Mouse (Mus musculus): ENCODE data around the gene Dnal4.

Dnal4 gene

GRCm38 (mm10) chr15:79798591-79798990, 20.9 kb upstream of the Dnal4 start:
- no peak for DNase-seq

DNA sequence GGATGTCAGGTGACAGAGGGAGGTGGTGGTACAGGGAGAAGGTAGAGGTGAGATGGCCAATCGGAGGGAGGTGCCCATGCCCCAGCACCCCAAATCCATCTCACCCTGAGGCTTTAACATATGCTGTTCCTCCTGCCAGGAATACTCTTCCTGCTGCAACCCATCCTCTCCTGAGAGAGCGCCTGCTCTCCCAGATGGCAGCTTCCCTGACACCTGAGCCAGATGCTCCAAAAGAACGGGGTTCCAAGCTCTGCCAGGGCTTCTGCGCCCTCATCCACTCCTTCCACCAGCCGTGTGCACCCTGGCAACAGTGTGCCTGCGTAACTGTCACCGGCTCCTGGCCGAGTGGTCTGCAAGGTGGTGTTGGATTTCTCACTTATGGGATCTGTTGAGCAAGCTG, 20.0 kb upstream of the Dnal4 start:
- DNase-seq = no peak

- DNase-seq = no peak
Measured at GRCm38 (mm10) chr15:79797096-79797495, 19.4 kb upstream of the Dnal4 start.

- no peak for DNase-seq
Measured at GRCm38 (mm10) chr15:79796256-79796655, 18.6 kb upstream of the Dnal4 start.

- no peak for DNase-seq
Measured at GRCm38 (mm10) chr15:79794173-79794572, 16.5 kb upstream of the Dnal4 start.

GRCm38 (mm10) chr15:79793076-79793475, 15.4 kb upstream of the Dnal4 start:
- DNase-seq = no peak

DNA sequence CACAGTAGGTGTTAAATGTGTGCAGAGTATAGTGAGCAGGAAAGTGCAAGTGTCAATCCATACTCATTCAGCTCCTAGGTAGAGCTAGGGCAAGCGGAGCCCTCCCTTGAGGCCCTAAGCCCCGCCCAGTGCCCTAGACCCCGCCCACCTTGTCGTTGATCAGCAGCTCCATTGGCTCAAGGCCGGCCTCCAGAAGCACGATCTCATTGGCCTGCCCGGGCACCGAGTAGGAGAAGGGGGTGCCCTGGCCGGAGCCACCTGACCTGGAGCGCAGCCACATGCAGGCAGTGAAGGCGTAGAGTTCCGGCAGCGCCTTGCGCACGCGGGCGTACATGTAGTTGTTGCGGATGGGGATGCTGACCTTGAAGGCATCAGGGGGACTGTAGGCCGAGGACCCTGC, 14.8 kb upstream of the Dnal4 start:
- peak in 1 of 2 experiments; percentile 43 for DNase-seq

DNA sequence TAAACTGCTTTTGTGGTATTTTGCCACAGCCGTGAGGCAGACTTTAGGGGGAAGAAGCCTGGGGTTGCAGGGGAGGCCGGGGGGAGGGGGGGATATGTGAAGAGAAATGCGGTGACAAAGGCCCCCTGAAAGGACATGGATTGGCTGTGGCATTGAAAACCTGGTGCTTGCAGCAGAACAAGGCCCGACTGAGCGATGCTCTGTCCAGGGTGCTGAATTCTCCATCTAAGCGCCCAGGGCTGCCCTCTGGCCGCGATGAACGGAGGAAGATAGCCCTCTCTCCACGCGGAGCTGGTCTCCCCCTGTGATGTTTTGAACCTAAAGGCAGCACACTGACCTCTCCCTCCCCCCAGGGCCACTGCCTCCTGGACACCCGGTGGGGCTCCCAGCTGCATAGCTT, 13.9 kb upstream of the Dnal4 start:
- peak; percentile 72 to 76 for DNase-seq

DNA sequence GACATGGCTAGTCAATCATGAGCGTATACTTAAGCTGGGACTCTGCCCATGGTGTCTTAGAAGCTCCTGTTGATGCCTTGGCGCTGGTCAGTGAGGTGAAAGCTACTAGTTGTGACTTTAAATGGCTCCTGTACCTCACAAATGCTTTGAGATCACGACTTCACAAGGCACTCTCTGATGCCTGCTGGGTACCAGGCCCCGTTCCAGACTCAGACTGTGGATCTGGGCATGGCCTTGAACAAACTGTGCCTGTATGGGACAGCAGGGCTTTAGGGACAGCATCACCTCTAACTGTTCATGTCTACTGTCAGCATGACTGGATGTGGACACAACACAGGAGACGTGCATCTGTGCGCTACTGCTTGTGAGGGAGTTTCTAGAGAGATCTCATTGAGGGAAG, 13.3 kb upstream of the Dnal4 start:
- DNase-seq = no peak

GRCm38 (mm10) chr15:79790111-79790510, 12.5 kb upstream of the Dnal4 start:
- no peak for DNase-seq

DNA sequence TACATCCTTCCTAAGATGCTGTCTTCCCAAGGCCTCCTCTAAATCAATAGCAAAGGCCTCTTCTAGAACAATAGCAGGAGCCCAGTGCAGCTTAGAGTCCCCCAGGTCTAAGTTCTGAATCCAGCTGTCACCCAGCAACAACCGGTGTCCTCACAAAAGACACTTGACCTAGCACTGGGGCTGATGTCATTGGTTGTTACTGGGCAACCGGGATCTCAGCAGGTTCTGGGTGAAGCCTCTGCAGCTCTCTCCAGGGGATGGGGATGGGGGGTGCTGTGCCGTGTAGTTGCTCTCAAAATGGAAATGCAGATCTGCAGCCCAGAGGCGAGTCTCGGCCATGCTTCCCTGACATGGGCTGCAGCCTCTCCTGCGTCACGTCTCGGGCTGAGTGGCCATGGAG, 10.2 kb upstream of the Dnal4 start:
- DNase-seq = no peak

DNA sequence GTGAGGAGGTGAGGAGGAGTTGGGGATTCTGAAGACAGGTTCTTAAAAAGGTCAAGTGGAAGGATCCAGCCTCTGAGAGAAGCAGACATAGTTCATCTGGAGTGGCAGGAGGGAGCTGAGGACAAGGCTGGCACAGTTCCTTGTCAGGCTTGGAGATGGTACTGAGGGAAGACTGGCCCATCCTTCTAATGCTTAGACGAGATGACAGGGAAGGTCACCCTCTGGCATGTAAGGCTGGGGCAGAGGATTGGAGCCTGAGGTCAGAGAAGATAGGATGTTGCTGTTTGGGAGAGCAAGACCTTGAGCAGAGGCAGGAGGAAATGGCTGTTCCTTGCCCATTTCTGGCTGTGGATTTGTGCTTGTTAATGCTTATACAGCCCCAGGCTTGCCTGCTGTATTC, 7.4 kb upstream of the Dnal4 start:
- DNase-seq = no peak

- no peak for DNase-seq
Measured at GRCm38 (mm10) chr15:79775662-79776061, 2.0 kb downstream of the Dnal4 start.

- peak; percentile 98 for DNase-seq
Measured at GRCm38 (mm10) chr15:79774117-79775027, 3.3 kb downstream of the Dnal4 start.

- DNase-seq = no peak
Measured at GRCm38 (mm10) chr15:79770629-79771240, 6.9 kb downstream of the Dnal4 start.

- no peak for DNase-seq
Measured at GRCm38 (mm10) chr15:79768302-79768701, 9.3 kb downstream of the Dnal4 start.

DNA sequence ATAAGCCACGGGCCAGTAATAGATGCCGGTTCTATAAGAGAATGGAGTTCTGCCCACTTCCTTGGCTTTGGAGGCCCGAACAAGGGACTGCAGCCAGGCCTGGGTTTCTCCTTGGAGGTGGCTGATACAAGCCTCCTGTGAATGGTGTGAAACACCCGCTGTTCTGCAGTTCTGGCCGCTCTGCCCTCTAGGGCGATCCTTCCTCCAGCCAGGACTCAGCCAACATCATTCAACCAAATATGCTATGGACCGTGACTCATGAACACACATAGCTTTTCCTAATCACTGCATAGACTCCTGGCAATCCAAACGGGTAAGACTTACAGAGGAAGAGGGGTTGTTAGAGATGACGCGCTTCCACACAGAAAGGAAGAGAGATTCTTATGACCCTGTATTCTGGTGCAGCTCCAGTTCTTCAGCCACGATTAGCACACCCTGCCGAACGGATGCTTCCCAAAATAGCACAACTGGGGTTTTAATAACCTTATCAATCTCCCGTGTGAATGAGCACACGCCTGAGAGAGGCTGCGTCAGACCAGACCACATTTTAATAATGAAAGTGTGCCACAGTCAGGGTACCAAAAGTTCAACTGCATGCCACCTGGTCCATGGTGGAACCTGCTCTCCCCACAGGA, 10.2 kb downstream of the Dnal4 start:
- no peak for DNase-seq

DNA sequence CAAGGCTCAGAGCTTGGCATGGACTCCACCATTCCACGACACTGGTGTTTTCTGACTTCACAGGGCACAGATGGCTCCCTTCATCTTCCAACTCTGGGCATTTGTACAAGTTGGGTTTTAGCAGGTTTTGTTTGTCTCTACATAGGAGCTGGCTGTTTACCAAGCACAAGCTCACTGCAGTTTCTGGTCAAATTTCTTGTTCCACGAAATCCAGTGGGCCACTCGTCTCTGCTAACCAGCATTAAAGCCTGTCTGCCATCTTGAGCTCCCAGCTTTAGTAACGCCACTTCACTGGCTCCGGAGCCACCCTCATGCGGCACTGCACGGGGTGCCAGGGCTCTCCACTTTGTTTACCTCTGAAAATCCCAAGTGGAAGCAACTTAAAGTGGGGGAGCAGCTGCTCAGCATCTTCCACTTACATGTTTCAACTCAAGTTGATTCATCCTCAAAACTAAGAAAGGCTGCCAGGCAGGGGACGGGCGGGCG, 11.0 kb downstream of the Dnal4 start:
- no peak for DNase-seq

DNA sequence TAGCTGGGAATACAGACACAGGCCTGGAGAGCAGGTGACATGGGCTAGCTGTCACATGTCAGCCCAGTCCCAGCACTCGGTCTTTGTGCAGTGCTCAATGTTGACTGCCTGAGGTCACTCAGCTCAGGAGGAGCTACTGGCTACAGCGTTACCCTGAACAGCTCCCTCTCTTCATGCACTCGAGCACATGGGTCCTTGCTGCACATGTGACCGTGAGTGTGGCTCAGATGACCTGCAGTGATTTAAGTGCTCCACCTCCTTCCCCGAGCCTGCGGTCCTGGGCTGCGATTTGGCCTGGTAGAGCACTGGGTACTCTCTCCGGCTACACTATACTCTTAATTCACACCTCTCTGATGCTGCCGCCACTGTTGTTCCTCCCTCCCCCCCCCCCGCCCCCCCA, 11.5 kb downstream of the Dnal4 start:
- no peak for DNase-seq

DNA sequence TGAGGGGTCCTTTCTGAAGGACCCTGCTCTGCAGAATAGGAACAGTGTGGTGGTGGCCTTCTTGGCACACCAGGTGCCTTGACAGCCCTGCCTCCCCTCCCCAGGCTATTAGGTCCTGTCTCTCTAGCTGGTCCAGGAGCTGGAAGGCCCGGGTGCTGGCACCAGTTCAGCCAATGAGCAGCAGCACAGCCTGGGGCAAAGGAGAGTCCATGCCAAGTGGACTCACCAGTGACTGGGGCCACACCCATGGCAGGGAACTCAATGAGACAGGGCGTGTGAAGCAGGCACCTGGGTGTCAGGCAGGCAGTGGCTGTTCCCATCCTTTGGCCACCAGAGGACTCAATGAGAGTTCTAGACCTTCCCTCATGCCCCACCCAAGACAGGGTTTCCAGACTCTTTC, 12.3 kb downstream of the Dnal4 start:
- DNase-seq = peak; percentile 81 to 94

DNA sequence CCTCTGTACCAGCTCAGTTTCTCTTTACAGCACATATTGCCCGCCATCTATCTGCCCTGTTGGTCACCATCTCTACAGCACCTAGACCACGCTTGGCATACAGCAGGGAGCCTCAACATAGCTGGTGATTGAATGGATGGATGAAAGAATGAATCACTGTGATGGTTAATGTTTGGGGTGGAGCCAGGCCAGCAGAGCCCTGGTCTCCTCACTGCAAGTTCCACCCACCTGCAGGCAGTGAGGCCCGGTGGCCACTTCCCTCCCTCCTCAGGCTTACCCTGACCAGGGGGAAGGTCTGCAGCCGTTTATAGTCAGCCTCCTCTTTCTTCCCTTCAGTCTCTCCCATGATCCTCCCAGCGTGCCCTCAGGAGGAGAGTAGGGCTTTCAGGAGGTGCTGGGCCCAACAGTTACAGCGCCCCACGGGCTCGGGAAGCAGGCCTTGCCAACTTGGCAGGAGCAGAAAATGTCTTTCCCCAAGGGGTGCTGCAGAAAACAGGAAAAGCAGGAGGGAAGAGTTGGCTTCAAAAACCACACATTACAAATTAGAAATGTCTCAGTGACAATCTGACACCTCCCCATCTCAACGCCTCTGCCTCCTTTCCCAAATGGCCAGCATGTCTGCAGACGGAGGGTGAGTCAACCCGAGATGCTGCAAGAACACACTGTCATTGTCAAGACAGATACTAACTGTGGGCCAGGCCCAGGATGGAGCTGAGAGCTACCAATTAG, 12.9 kb downstream of the Dnal4 start:
- DNase-seq = no peak

DNA sequence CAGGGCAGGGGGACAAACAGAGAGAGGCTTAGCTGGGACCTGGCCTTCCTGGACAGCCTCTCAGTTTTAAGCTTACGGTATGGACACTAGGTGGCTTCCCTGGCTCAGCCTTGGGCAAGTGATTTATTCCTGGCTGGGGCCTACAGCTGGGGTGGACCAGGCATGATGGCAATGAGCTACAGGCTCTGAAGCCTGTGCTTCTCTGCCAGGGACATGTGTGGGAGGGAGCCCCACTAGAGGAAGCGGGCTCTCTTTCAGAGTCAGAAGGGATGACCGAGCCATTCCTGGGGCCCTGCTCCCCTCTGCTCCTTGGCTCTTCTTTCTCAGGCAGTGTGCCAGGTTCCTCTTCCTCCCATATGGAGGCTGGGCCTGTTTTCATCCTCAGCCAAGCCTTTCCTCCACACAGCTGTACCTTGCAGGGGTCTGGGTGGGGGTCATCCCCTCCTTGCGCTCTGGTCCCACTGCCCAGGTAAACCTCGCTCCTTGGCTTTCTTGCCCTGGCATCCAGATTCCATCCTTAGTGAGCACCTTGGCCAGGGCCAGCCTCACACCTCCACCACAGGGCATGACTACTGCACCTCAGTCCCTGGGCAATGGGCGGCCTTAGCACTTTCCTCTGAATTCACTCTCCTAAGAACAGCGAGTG, 13.9 kb downstream of the Dnal4 start:
- DNase-seq = no peak

- no peak for DNase-seq
Measured at GRCm38 (mm10) chr15:79763001-79763400, 14.6 kb downstream of the Dnal4 start.
